Mouse (Mus musculus) MEL (cell line): ENCODE measurements at regions not wholly inside any gene's neighbourhood (a gene's known extent, or its start where the extent isn't known, plus 50 kb on each side); places are given as distances from the start of the nearest gene placed in this dataset.

Experiments
- CHD2 ChIP-seq: IDR thresholded peaks from 2 replicates; pipeline ENCODE4 v1.6.1; 2011; ENCODE audit warnings: low read length, improper control_type of control experiment
- CTCF ChIP-seq, 3 experiments: IDR thresholded peaks in 2 of 3; conservative IDR thresholded peaks in 1 of 3; 2 replicates each; pipeline ENCODE4 v1.5.1; 2011 to 2012; ENCODE audit warnings: low read length in 3 of 3, low read depth in 2 of 3, mild to moderate bottlenecking in 2 of 3, improper control_type of control experiment in 1 of 3, inconsistent platforms in 1 of 3, mixed read lengths in 1 of 3, moderate library complexity in 1 of 3; ENCODE audit not compliant: control insufficient read depth in 1 of 3, insufficient read depth in 1 of 3, poor library complexity in 1 of 3, severe bottlenecking in 1 of 3
- E2F4 ChIP-seq: IDR thresholded peaks from 2 replicates; pipeline ENCODE4 v1.6.1; 2011; ENCODE audit warnings: low read depth, low read length, improper control_type of control experiment, borderline replicate concordance
- MAX ChIP-seq: IDR thresholded peaks from 2 replicates; pipeline ENCODE4 v1.6.1; 2011; ENCODE audit warnings: low read length, improper control_type of control experiment
- MAZ ChIP-seq: IDR thresholded peaks from 2 replicates; pipeline ENCODE4 v1.6.1; 2012; ENCODE audit warnings: low read depth, mild to moderate bottlenecking, inconsistent platforms, low read length, improper control_type of control experiment
- MYC ChIP-seq: IDR thresholded peaks from 2 replicates; pipeline ENCODE4 v1.6.1; 2011; ENCODE audit warnings: low read depth, mild to moderate bottlenecking, low read length, improper control_type of control experiment, moderate library complexity
- POLR2A ChIP-seq, 2 experiments: IDR thresholded peaks; 2 replicates each; pipeline ENCODE4 v1.6.1; 2011 to 2012; ENCODE audit warnings: low read length in 2 of 2, mild to moderate bottlenecking in 2 of 2, control low read depth in 1 of 2, improper control_type of control experiment in 1 of 2, low read depth in 1 of 2, moderate library complexity in 1 of 2; ENCODE audit not compliant: control insufficient read depth in 1 of 2, insufficient read depth in 1 of 2, poor library complexity in 1 of 2
- POLR2AphosphoS5 ChIP-seq: IDR thresholded peaks from 2 replicates; pipeline ENCODE4 v1.6.1; 2012; ENCODE audit warnings: low read depth, borderline replicate concordance, mild to moderate bottlenecking, inconsistent platforms, low read length, moderate library complexity, mixed read lengths
- SIN3A ChIP-seq: IDR thresholded peaks from 2 replicates; pipeline ENCODE4 v1.6.1; 2012; ENCODE audit warnings: low read length, improper control_type of control experiment, inconsistent platforms
- TAL1 ChIP-seq: IDR thresholded peaks from 2 replicates; pipeline ENCODE4 v1.6.1; 2012; ENCODE audit warnings: mild to moderate bottlenecking, inconsistent platforms, low read length, moderate library complexity, mixed read lengths
- USF2 ChIP-seq, 2 experiments: IDR thresholded peaks; 2 replicates each; pipeline ENCODE4 v1.6.1; 2011 to 2012; ENCODE audit warnings: improper control_type of control experiment in 2 of 2, low read length in 2 of 2, borderline replicate concordance in 1 of 2, inconsistent platforms in 1 of 2, low read depth in 1 of 2, mild to moderate bottlenecking in 1 of 2; ENCODE audit not compliant: insufficient read depth in 1 of 2
- ZC3H11A ChIP-seq: IDR thresholded peaks from 2 replicates; pipeline ENCODE4 v1.6.1; 2012; ENCODE audit warnings: low read depth, mild to moderate bottlenecking, inconsistent platforms, low read length, improper control_type of control experiment

DNA sequence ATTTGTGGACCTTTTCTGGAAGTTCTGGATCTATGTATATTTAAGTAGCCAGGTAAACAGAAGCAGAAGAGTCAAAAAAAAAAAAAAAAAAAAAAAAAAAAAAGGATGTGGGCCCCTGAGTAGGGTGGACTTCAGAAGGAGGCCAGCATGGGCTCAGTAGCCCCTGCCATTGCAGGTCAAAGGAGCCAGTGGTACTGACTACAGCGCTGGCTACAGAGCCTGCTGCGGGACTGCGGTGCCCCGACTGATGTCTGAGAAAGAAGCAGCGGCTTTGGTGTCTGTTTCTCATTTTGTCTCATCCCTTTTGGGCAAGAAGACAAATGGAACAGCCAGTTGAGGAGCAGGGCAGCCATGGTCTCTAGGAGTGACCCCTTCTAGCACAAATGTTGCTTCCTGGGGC, 134.9 kb downstream of the Gm4791 start:
- no peak for TF ChIP-seq MYC
- TF ChIP-seq TAL1: no peak
- no peak for TF ChIP-seq CTCF (IDR thresholded peaks at IDR 0.05 in 2 of 3, conservative IDR thresholded peaks at IDR 0.05 in 1 of 3; ENCODE audit: control insufficient read depth in 1 of 3, insufficient read depth in 1 of 3, low read depth in 2 of 3, low read length in 3 of 3, poor library complexity in 1 of 3, severe bottlenecking in 1 of 3)
- no peak for TF ChIP-seq SIN3A
- TF ChIP-seq E2F4: no peak
- TF ChIP-seq POLR2A (IDR thresholded peaks at IDR 0.05; ENCODE audit: control insufficient read depth in 1 of 2, insufficient read depth in 1 of 2, low read depth in 1 of 2, low read length in 2 of 2, poor library complexity in 1 of 2): no peak
- TF ChIP-seq MAX: no peak
- no peak for TF ChIP-seq ZC3H11A
- TF ChIP-seq CHD2: no peak
- TF ChIP-seq MAZ: no peak
- no peak for TF ChIP-seq POLR2AphosphoS5
- TF ChIP-seq USF2 (IDR thresholded peaks at IDR 0.05; ENCODE audit: borderline replicate concordance in 1 of 2, insufficient read depth in 1 of 2, low read depth in 1 of 2, low read length in 2 of 2): no peak
